ENCODE assay signal across 7 mouse cellular contexts in genomic region chr2:149830536-149831458, GRCm38 (mm10). TPM values are rescaled to one million over a fixed set of nuclear protein-coding genes. Genes with fewer than 3 reads are reported as not detected.
A peak's percentile ranks its signal among the peaks of the same experiment; 100 is the strongest.
DNase-seq lines count a peak whose midpoint lies in the region; ATAC-seq and TF ChIP-seq lines count a peak whose summit lies in the region.

C530025M09Rik (minus strand) TSS chr2:149831213.

- peaks cover 59% of the 10 kb centered on the region for H3K27me3 ChIP-seq in hindbrain, embryonic 10.5 days (ENCODE audit: insufficient read depth, poor library complexity, severe bottlenecking)
- no peaks in the 10 kb centered on the region for H3K27me3 ChIP-seq in midbrain, postnatal 0 days (ENCODE audit: insufficient read depth, low read length)

- H3K27ac ChIP-seq in embryonic fibroblast, embryonic 13.5 days (ENCODE audit: insufficient read depth, low read length), result no peak within 1 kb of the TSS
- H3K27ac ChIP-seq in hindbrain, embryonic 10.5 days, result peak within 1 kb of the TSS; percentile 86
- H3K27ac ChIP-seq in midbrain, postnatal 0 days (ENCODE audit: low read depth, low read length), result peak within 1 kb of the TSS; percentile 14; the same call in 1 of the 2 replicates

- peak within 1 kb of the TSS; percentile 66 for H3K9ac ChIP-seq in midbrain, postnatal 0 days (replicated peaks; ENCODE audit: low read length, poor library complexity, severe bottlenecking)

- peak; percentile 36 for DNase-seq in WW6 (ENCODE audit: low read depth, low spot score)
- peak; percentile 72 for DNase-seq in brain, adult 2 months (ENCODE audit: low read depth, low spot score)
- DNase-seq in hindbrain, embryonic 10.5 days (ENCODE audit: low spot score), result peak; percentile 69
- peak; percentile 53 to 64 for DNase-seq in left cerebral cortex, postnatal 25 days (ENCODE audit: low spot score in 2 of 2)
- DNase-seq in midbrain, postnatal 0 days (ENCODE audit: low spot score), result peak; percentile 46
- DNase-seq in urinary bladder, postnatal 10 days (ENCODE audit: low spot score), result peak; percentile 16

- peak; percentile 79 for ATAC-seq in midbrain, postnatal 0 days (ENCODE audit: low FRiP score)

- under 1% methylated on average over 82 of the region's 82 CpGs for WGBS in hindbrain, embryonic 10.5 days
- WGBS in midbrain, postnatal 0 days, result 0% methylated on average over 64 of the region's 82 CpGs

- no peak for TF ChIP-seq POLR2A in embryonic fibroblast, embryonic 13.5 days (IDR thresholded peaks at IDR 0.05; ENCODE audit: low read depth, low read length)

- H3K36me3 ChIP-seq in hindbrain, embryonic 10.5 days, result no peaks in the 10 kb centered on the region
- H3K36me3 ChIP-seq in midbrain, postnatal 0 days (ENCODE audit: insufficient read depth, low read length), result no peaks in the 10 kb centered on the region

- intact Hi-C loops in left cerebral cortex, postnatal 25 days (cut with DNase I), result loop anchor here (2.0 to 5.0 kb wide), 4 partner anchors 42 to 167 kb away; no protein-coding TSS in a partner anchor

- H3K4me1 ChIP-seq in embryonic fibroblast, embryonic 13.5 days (ENCODE audit: control insufficient read depth, insufficient read depth, low read length), result peaks cover 4% of the 10 kb centered on the region
- H3K4me1 ChIP-seq in hindbrain, embryonic 10.5 days (replicated peaks), result peaks cover 28% of the 10 kb centered on the region
- no peaks in the 10 kb centered on the region for H3K4me1 ChIP-seq in midbrain, postnatal 0 days (ENCODE audit: insufficient read depth, low read length)

- no peaks in the 10 kb centered on the region for H3K9me3 ChIP-seq in hindbrain, embryonic 10.5 days
- no peaks in the 10 kb centered on the region for H3K9me3 ChIP-seq in midbrain, postnatal 0 days (ENCODE audit: low read length)

- no peak for TF ChIP-seq CTCF in embryonic fibroblast, embryonic 13.5 days (IDR thresholded peaks at IDR 0.05; ENCODE audit: borderline replicate concordance, insufficient read depth, low read length)
- no peak for TF ChIP-seq CTCF in midbrain, postnatal 0 days (IDR thresholded peaks at IDR 0.05)

- peak within 1 kb of the TSS; percentile 96 for H3K4me2 ChIP-seq in midbrain, postnatal 0 days (ENCODE audit: low read depth, low read length, poor library complexity, severe bottlenecking)

- peak within 1 kb of the TSS; percentile 39 for H3K4me3 ChIP-seq in embryonic fibroblast, embryonic 13.5 days (ENCODE audit: insufficient read depth, low read length)
- H3K4me3 ChIP-seq in hindbrain, embryonic 10.5 days, result peak within 1 kb of the TSS; percentile 74
- H3K4me3 ChIP-seq in midbrain, postnatal 0 days (ENCODE audit: low read depth, low read length), result peak within 1 kb of the TSS; percentile 75

RNA-seq across cellular contexts. Expression of gene C530025M09Rik, which starts in this region (rescaled TPM):
- polyA plus RNA-seq in embryonic fibroblast, embryonic 13.5 days (2011; ENCODE audit: insufficient read length, low read depth, missing spikeins), result not detected in 2 replicates
- polyA plus RNA-seq in hindbrain, embryonic 10.5 days (2016; fragmentation: Nextera tagmentation; extraction: Ambion mirVana), result 0.41 TPM in 1 of 2 replicates, not detected in the other
- total RNA-seq in left cerebral cortex, postnatal 25 days (2021), result 1 to 10 TPM; 1.6 to 3.6 TPM
- total RNA-seq in midbrain, postnatal 0 days (2014; rRNA removed), result 0.42 TPM in 1 of 2 replicates, not detected in the other
- polyA plus RNA-seq in midbrain, postnatal 0 days (2015; fragmentation: Nextera tagmentation; extraction: Ambion mirVana), result 1.8 and 2.3 TPM in 2 replicates

Comparison
In these comparisons a context has a peak if more than half of its experiments do, and no peak if none do; other contexts are left out.
1. Peak in DNase-seq, H3K4me3 ChIP-seq and H3K27ac ChIP-seq in hindbrain, embryonic 10.5 days; RNA of the gene not detected or under 1 TPM.
2. DNase-seq: peak in every context shown above with its lines; median percentile 72 in brain, adult 2 months; 69 in hindbrain, embryonic 10.5 days; 58 in left cerebral cortex, postnatal 25 days; 46 in midbrain, postnatal 0 days; 36 in WW6; 16 in urinary bladder, postnatal 10 days.